Mouse (Mus musculus): ENCODE measurements around the gene Pidd1. TPM values are rescaled to one million over a fixed set of nuclear protein-coding genes. Genes with fewer than 3 reads are reported as not detected.

Gene Pidd1
- polyA plus RNA-seq (2016; fragmentation: Nextera tagmentation; extraction: Ambion mirVana): 17.3 and 17.7 TPM in 2 replicates

- ATAC-seq: peak; percentile 69
- Histone ChIP-seq H3K27me3 (replicated peaks) (no peaks in the 10 kb centered on the region), H3K36me3 (peaks cover 49% of the 10 kb centered on the region), H3K4me1 (peaks cover 62% of the 10 kb centered on the region), H3K27ac (peak within 1 kb of the TSS; percentile 75), H3K4me3 (peak within 1 kb of the TSS; percentile 68), H3K4me2 (peak within 1 kb of the TSS; percentile 90), H3K9me3 (replicated peaks) (no peaks in the 10 kb centered on the region), H3K9ac (peak within 1 kb of the TSS; percentile 83)
- WGBS (ENCODE audit: insufficient replicate concordance): under 1% methylated on average over 25 of the region's 25 CpGs
Observed at GRCm38 (mm10) chr7:141443828-141444237, at the start of gene Pidd1. TSS of gene Pidd1 (minus strand) at chr7:141444025.

- Histone ChIP-seq H3K36me3 (peaks cover 67% of the 10 kb centered on the region), H3K27me3 (replicated peaks) (no peaks in the 10 kb centered on the region), H3K9me3 (replicated peaks) (no peaks in the 10 kb centered on the region), H3K9ac (no peak overlapping the region), H3K4me2 (no peak overlapping the region), H3K4me1 (peaks cover 11% of the 10 kb centered on the region), H3K27ac (no peak overlapping the region), H3K4me3 (no peak overlapping the region)
- 88% methylated on average over 5 of the region's 5 CpGs for WGBS (ENCODE audit: insufficient replicate concordance)
- no peak for ATAC-seq
Observed at GRCm38 (mm10) chr7:141492738-141493137, 48.9 kb upstream of the Pidd1 start.

- no peak overlapping the region for H3K27ac ChIP-seq
- no peak overlapping the region for H3K4me3 ChIP-seq
- WGBS (ENCODE audit: insufficient replicate concordance): 42% methylated on average over 2 of the region's 2 CpGs
- no peaks in the 10 kb centered on the region for H3K9me3 ChIP-seq (replicated peaks)
- H3K36me3 ChIP-seq: peaks cover 69% of the 10 kb centered on the region
- H3K4me2 ChIP-seq: no peak overlapping the region
- H3K27me3 ChIP-seq (replicated peaks): no peaks in the 10 kb centered on the region
- no peak overlapping the region for H3K9ac ChIP-seq
- peaks cover 11% of the 10 kb centered on the region for H3K4me1 ChIP-seq
- peak; percentile 74 for ATAC-seq
Observed at GRCm38 (mm10) chr7:141491151-141491550, 47.3 kb upstream of the Pidd1 start.

- ATAC-seq: no peak
- 76% methylated on average over 7 of the region's 7 CpGs for WGBS (ENCODE audit: insufficient replicate concordance)
- no peak overlapping the region for H3K9ac ChIP-seq
Observed at GRCm38 (mm10) chr7:141487141-141487540, 43.3 kb upstream of the Pidd1 start.

GRCm38 (mm10) chr7:141486239-141486638 lies 42.4 kb upstream of the Pidd1 start:
- H3K36me3 ChIP-seq: peaks cover 38% of the 10 kb centered on the region
- peaks cover 23% of the 10 kb centered on the region for H3K4me1 ChIP-seq
- H3K4me2 ChIP-seq: no peak overlapping the region
- peaks cover 26% of the 10 kb centered on the region for H3K27me3 ChIP-seq (replicated peaks)
- H3K9ac ChIP-seq: no peak overlapping the region
- H3K4me3 ChIP-seq: no peak overlapping the region
- ATAC-seq: no peak
- 83% methylated on average over 1 of the region's 1 CpGs for WGBS (ENCODE audit: insufficient replicate concordance)
- H3K27ac ChIP-seq: no peak overlapping the region
- H3K9me3 ChIP-seq (replicated peaks): no peaks in the 10 kb centered on the region

More at GRCm38 (mm10) chr7:141487141-141487540, 43.3 kb upstream of the Pidd1 start:
- H3K4me2 ChIP-seq: no peak overlapping the region
- peaks cover 20% of the 10 kb centered on the region for H3K4me1 ChIP-seq
- H3K36me3 ChIP-seq: peaks cover 47% of the 10 kb centered on the region
- no peak overlapping the region for H3K4me3 ChIP-seq
- H3K27ac ChIP-seq: no peak overlapping the region
- peaks cover 17% of the 10 kb centered on the region for H3K27me3 ChIP-seq (replicated peaks)
- no peaks in the 10 kb centered on the region for H3K9me3 ChIP-seq (replicated peaks)

- WGBS (ENCODE audit: insufficient replicate concordance): 83% methylated on average over 2 of the region's 2 CpGs
- ATAC-seq: no peak
- H3K4me3 ChIP-seq: no peak overlapping the region
Observed at GRCm38 (mm10) chr7:141485606-141486005, 41.8 kb upstream of the Pidd1 start.

GRCm38 (mm10) chr7:141485186-141485585 lies 41.4 kb upstream of the Pidd1 start:
- 78% methylated on average over 2 of the region's 2 CpGs for WGBS (ENCODE audit: insufficient replicate concordance)
- Histone ChIP-seq H3K27ac (no peak overlapping the region), H3K4me1 (peaks cover 28% of the 10 kb centered on the region), H3K27me3 (replicated peaks) (peaks cover 31% of the 10 kb centered on the region), H3K9me3 (replicated peaks) (no peaks in the 10 kb centered on the region), H3K4me3 (no peak overlapping the region), H3K9ac (no peak overlapping the region), H3K4me2 (no peak overlapping the region), H3K36me3 (peaks cover 34% of the 10 kb centered on the region)
- ATAC-seq: no peak

More at GRCm38 (mm10) chr7:141485606-141486005, 41.8 kb upstream of the Pidd1 start:
- Histone ChIP-seq H3K9ac (no peak overlapping the region), H3K4me2 (no peak overlapping the region), H3K27me3 (replicated peaks) (peaks cover 31% of the 10 kb centered on the region), H3K9me3 (replicated peaks) (no peaks in the 10 kb centered on the region), H3K27ac (no peak overlapping the region), H3K36me3 (peaks cover 35% of the 10 kb centered on the region), H3K4me1 (peaks cover 24% of the 10 kb centered on the region)

- Histone ChIP-seq H3K4me3 (no peak overlapping the region), H3K4me2 (no peak overlapping the region)
- 73% methylated on average over 5 of the region's 5 CpGs for WGBS (ENCODE audit: insufficient replicate concordance)
Observed at GRCm38 (mm10) chr7:141484186-141485120, 40.6 kb upstream of the Pidd1 start.

GRCm38 (mm10) chr7:141483114-141483653 lies 39.4 kb upstream of the Pidd1 start:
- Histone ChIP-seq H3K27me3 (replicated peaks) (peaks cover 31% of the 10 kb centered on the region), H3K4me1 (peaks cover 36% of the 10 kb centered on the region), H3K27ac (no peak overlapping the region), H3K9me3 (replicated peaks) (no peaks in the 10 kb centered on the region), H3K4me3 (no peak overlapping the region), H3K9ac (no peak overlapping the region), H3K36me3 (peaks cover 30% of the 10 kb centered on the region), H3K4me2 (no peak overlapping the region; the same call in 1 of the 2 replicates)
- WGBS (ENCODE audit: insufficient replicate concordance): 73% methylated on average over 6 of the region's 6 CpGs
- no peak for ATAC-seq

More at GRCm38 (mm10) chr7:141484186-141485120, 40.6 kb upstream of the Pidd1 start:
- Histone ChIP-seq H3K9ac (no peak overlapping the region), H3K27ac (no peak overlapping the region), H3K27me3 (replicated peaks) (peaks cover 31% of the 10 kb centered on the region), H3K36me3 (peaks cover 28% of the 10 kb centered on the region), H3K4me1 (peaks cover 30% of the 10 kb centered on the region), H3K9me3 (replicated peaks) (no peaks in the 10 kb centered on the region)
- no peak for ATAC-seq

- H3K9ac ChIP-seq: peak overlapping the region; percentile 62
- H3K4me1 ChIP-seq: peaks cover 42% of the 10 kb centered on the region
- peak overlapping the region; percentile 55 for H3K4me3 ChIP-seq
- 0 out of 2 replicates have a peak, but pooled peaks have one; percentile 3 for ATAC-seq
- peaks cover 31% of the 10 kb centered on the region for H3K27me3 ChIP-seq (replicated peaks)
- no peaks in the 10 kb centered on the region for H3K9me3 ChIP-seq (replicated peaks)
- H3K27ac ChIP-seq: no peak overlapping the region
- WGBS (ENCODE audit: insufficient replicate concordance): 47% methylated on average over 11 of the region's 11 CpGs
- peaks cover 25% of the 10 kb centered on the region for H3K36me3 ChIP-seq
- peak overlapping the region; percentile 90 for H3K4me2 ChIP-seq
Observed at GRCm38 (mm10) chr7:141482531-141483024, 38.8 kb upstream of the Pidd1 start.

GRCm38 (mm10) chr7:141481498-141482401 lies 37.9 kb upstream of the Pidd1 start:
- Histone ChIP-seq H3K4me1 (peaks cover 50% of the 10 kb centered on the region), H3K9me3 (replicated peaks) (no peaks in the 10 kb centered on the region), H3K27me3 (replicated peaks) (peaks cover 31% of the 10 kb centered on the region), H3K27ac (no peak overlapping the region), H3K4me2 (peak overlapping the region; percentile 90), H3K4me3 (peak overlapping the region; percentile 55), H3K36me3 (peaks cover 22% of the 10 kb centered on the region), H3K9ac (peak overlapping the region; percentile 62)
- WGBS (ENCODE audit: insufficient replicate concordance): 3% methylated on average over 81 of the region's 81 CpGs
- ATAC-seq: no peak
